ENCODE assay signal across 16 mouse cellular contexts in genomic region chr2:31114205-31114604, GRCm38 (mm10).
"Had no signal": no experiment of that assay in that cellular context is flagged by ENCODE, and none has a peak within 500 bp of the region (broad histone marks: within the 10 kb centered on the region; RNA-seq: fewer than 3 reads in every experiment).

No protein-coding gene starts in this region.

- H3K4me2 ChIP-seq: midbrain, embryonic 11.5 days; midbrain, embryonic 15.5 days; neural tube, embryonic 13.5 days had no signal

- H3K27me3 ChIP-seq: megakaryocyte, embryonic 14.5 days; midbrain, embryonic 15.5 days; neural tube, embryonic 13.5 days had no signal

- H3K4me1 ChIP-seq: midbrain, embryonic 15.5 days had no signal

- H3K36me3 ChIP-seq: midbrain, embryonic 15.5 days; neural tube, embryonic 13.5 days had no signal

- H3K27ac ChIP-seq: layer of hippocampus, adult 2 months; limb, embryonic 10.5 days; liver, embryonic 14.5 days; midbrain, embryonic 15.5 days; neural tube, embryonic 13.5 days; stomach, postnatal 0 days had no signal

- DNase-seq: kidney, adult 18-20 months; kidney, postnatal 10 days; kidney, postnatal 4 days; lung, adult 2 months; lung, postnatal 36 days; right cerebral cortex, postnatal 14 days; thymus, postnatal 25 days had no signal

- H3K4me3 ChIP-seq: layer of hippocampus, adult 2 months; limb, embryonic 10.5 days; megakaryocyte, embryonic 14.5 days; midbrain, embryonic 15.5 days; neural tube, embryonic 13.5 days had no signal

- H3K9me3 ChIP-seq: limb, embryonic 10.5 days; megakaryocyte, embryonic 14.5 days; midbrain, embryonic 15.5 days; neural tube, embryonic 13.5 days had no signal

- ATAC-seq: lung, postnatal 0 days; midbrain, embryonic 15.5 days had no signal

- H3K9ac ChIP-seq: liver, embryonic 14.5 days; midbrain, embryonic 15.5 days; neural tube, embryonic 13.5 days had no signal
